Mouse (Mus musculus): ENCODE results near the gene Atp10b. TPM values are rescaled to one million over a fixed set of nuclear protein-coding genes. Genes with fewer than 3 reads are reported as not detected.

The Atp10b gene
- total and polyA plus RNA-seq, 3 experiments = not detected

DNA sequence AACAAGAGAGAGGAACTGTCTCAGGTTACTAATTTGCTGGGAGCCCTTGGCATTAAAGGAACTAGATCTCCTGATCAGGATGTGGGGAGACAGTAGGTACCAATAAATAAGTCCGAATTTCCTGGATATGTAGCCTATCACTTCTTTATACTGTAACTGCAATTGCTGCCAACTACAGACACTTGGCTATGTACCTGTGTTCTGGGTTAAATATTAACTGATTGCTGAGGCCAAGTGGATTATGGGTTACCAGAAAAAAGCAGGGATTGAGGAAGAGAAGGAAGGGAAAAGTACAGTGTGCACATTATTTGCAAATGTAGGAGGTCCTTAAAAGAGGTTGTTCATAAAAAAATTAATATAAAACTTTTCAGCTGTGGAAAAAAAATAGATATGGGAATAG, 1.3 kb upstream of the Atp10b start:
- dilution Hi-C loops (cut with MboI; ENCODE audit: extremely low pct_ligation_motif_present, extremely low pct_unique_long_range_greater_than_20kb, low sequenced_read_pairs) = no loop called here
- Histone ChIP-seq H3K27me3 (replicated peaks) (no peaks in the 10 kb centered on the region), H3K4me2 (ENCODE audit: insufficient read depth, low read depth, poor library complexity, severe bottlenecking) (no peak overlapping the region), H3K4me3 (replicated peaks in 1 of 3; ENCODE audit: low read depth in 2 of 3, low read length in 2 of 3, poor library complexity in 1 of 3) (no peak overlapping the region), H3K9me3 (replicated peaks; ENCODE audit: low read length) (no peaks in the 10 kb centered on the region), H3K4me1 (ENCODE audit: control insufficient read depth in 1 of 2, insufficient read depth in 2 of 2) (peaks cover 9 to 10% of the 10 kb centered on the region in 2 experiments), H3K9ac (ENCODE audit: insufficient read depth, low read depth) (no peak overlapping the region), H3K36me3 (replicated peaks in 1 of 2; ENCODE audit: control insufficient read depth in 1 of 2, insufficient read depth in 1 of 2, low read length in 1 of 2) (no peaks in the 10 kb centered on the region), H3K79me2 (replicated peaks; ENCODE audit: control insufficient read depth, extremely low read depth, insufficient read depth, poor library complexity, severe bottlenecking) (no peaks in the 10 kb centered on the region), H3K27ac (ENCODE audit: insufficient read depth, low read depth) (no peak overlapping the region)
- DNase-seq (ENCODE audit: extremely low read depth) = no peak
- in situ Hi-C loops (cut with MboI; ENCODE audit: low pct_ligation_motif_present, low pct_unique_long_range_greater_than_20kb, low sequenced_read_pairs) = no loop called here
- TF ChIP-seq MAZ (IDR thresholded peaks at IDR 0.05; ENCODE audit: low read depth, low read length) (no peak), JUND (conservative IDR thresholded peaks at IDR 0.05; ENCODE audit: low read depth, low read length) (no peak), JUN (IDR thresholded peaks at IDR 0.05; ENCODE audit: insufficient read depth, low read depth, low read length) (no peak), PAX5 (IDR thresholded peaks at IDR 0.05; ENCODE audit: low read length) (no peak), RAD21 (IDR thresholded peaks at IDR 0.05; ENCODE audit: low read depth, low read length) (no peak), USF2 (conservative IDR thresholded peaks at IDR 0.05; ENCODE audit: low read depth, low read length) (no peak), KAT2A (IDR thresholded peaks at IDR 0.05; ENCODE audit: insufficient replicate concordance, low read length) (no peak)

DNA sequence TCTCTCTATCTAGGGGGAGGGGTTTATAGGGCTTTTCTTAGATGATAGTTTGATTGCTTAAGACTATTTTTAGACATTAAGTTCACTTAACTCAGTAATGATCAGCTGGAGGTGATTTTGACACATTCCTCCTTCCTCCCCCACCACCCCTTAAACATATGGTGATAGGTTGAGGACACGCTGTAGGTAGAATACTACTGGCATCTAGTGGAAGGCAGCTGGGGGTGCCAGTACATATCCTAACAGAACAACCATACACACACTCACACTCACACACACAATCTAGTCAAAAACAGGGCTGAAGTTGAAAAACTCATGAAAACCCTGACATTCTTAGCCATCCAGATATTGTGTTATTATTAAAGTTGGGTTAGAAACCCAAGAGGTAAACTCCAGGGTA, 5.3 kb downstream of the Atp10b start:
- Histone ChIP-seq H3K79me2 (replicated peaks; ENCODE audit: control insufficient read depth, extremely low read depth, insufficient read depth, poor library complexity, severe bottlenecking) (no peaks in the 10 kb centered on the region), H3K4me2 (ENCODE audit: insufficient read depth, low read depth, poor library complexity, severe bottlenecking) (no peak overlapping the region), H3K36me3 (replicated peaks in 1 of 2; ENCODE audit: control insufficient read depth in 1 of 2, insufficient read depth in 1 of 2, low read length in 1 of 2) (no peaks in the 10 kb centered on the region), H3K4me3 (replicated peaks in 1 of 3; ENCODE audit: low read depth in 2 of 3, low read length in 2 of 3, poor library complexity in 1 of 3) (no peak overlapping the region), H3K4me1 (ENCODE audit: control insufficient read depth in 1 of 2, insufficient read depth in 2 of 2) (peaks cover 0 to 4% of the 10 kb centered on the region in 2 experiments; a peak in 2 of 4 replicates), H3K27ac (ENCODE audit: insufficient read depth, low read depth) (no peak overlapping the region), H3K27me3 (replicated peaks) (no peaks in the 10 kb centered on the region), H3K9ac (ENCODE audit: insufficient read depth, low read depth) (no peak overlapping the region), H3K9me3 (replicated peaks; ENCODE audit: low read length) (no peaks in the 10 kb centered on the region)
- dilution Hi-C loops (cut with MboI; ENCODE audit: extremely low pct_ligation_motif_present, extremely low pct_unique_long_range_greater_than_20kb, low sequenced_read_pairs) (no loop called here), in situ Hi-C loops (cut with MboI; ENCODE audit: low pct_ligation_motif_present, low pct_unique_long_range_greater_than_20kb, low sequenced_read_pairs) (no loop called here)
- TF ChIP-seq SMC3 (IDR thresholded peaks at IDR 0.05; ENCODE audit: low read depth, low read length) (peak; percentile 77), CTCF (conservative IDR thresholded peaks at IDR 0.05 in 1 of 2, IDR thresholded peaks at IDR 0.05 in 1 of 2; ENCODE audit: low read depth in 2 of 2, low read length in 2 of 2) (peak; percentile 6 to 66; a peak in 2 of 4 replicates), RAD21 (IDR thresholded peaks at IDR 0.05; ENCODE audit: low read depth, low read length) (peak; percentile 72), ZC3H11A (IDR thresholded peaks at IDR 0.05; ENCODE audit: low read depth, low read length) (no peak)
- no peak for DNase-seq (ENCODE audit: extremely low read depth)

- dilution Hi-C loops (cut with MboI; ENCODE audit: extremely low pct_ligation_motif_present, extremely low pct_unique_long_range_greater_than_20kb, low sequenced_read_pairs) = no loop called here
- H3K36me3 ChIP-seq (replicated peaks in 1 of 2; ENCODE audit: control insufficient read depth in 1 of 2, insufficient read depth in 1 of 2, low read length in 1 of 2) = no peaks in the 10 kb centered on the region
- H3K4me3 ChIP-seq (replicated peaks in 1 of 3; ENCODE audit: low read depth in 2 of 3, low read length in 2 of 3, poor library complexity in 1 of 3) = no peak overlapping the region
- H3K4me2 ChIP-seq (ENCODE audit: insufficient read depth, low read depth, poor library complexity, severe bottlenecking) = no peak overlapping the region
- TF ChIP-seq CHD1 (IDR thresholded peaks at IDR 0.05; ENCODE audit: low read depth, low read length) = no peak
- TF ChIP-seq USF1 (IDR thresholded peaks at IDR 0.05; ENCODE audit: low read depth, low read length) = no peak
- TF ChIP-seq UBTF (IDR thresholded peaks at IDR 0.05; ENCODE audit: low read depth, low read length) = no peak
- TF ChIP-seq E2F4 (IDR thresholded peaks at IDR 0.05; ENCODE audit: insufficient replicate concordance, low read depth, low read length) = no peak
- TF ChIP-seq BHLHE40 (IDR thresholded peaks at IDR 0.05; ENCODE audit: low read depth, low read length) = no peak
- TF ChIP-seq POLR2AphosphoS2 (IDR thresholded peaks at IDR 0.05; ENCODE audit: low read depth, low read length) = no peak
- no peak for TF ChIP-seq JUND (conservative IDR thresholded peaks at IDR 0.05; ENCODE audit: low read depth, low read length)
- TF ChIP-seq PAX5 (IDR thresholded peaks at IDR 0.05; ENCODE audit: low read length) = no peak
- no peak for TF ChIP-seq ZC3H11A (IDR thresholded peaks at IDR 0.05; ENCODE audit: low read depth, low read length)
- no peak for DNase-seq (ENCODE audit: extremely low read depth)
- in situ Hi-C loops (cut with MboI; ENCODE audit: low pct_ligation_motif_present, low pct_unique_long_range_greater_than_20kb, low sequenced_read_pairs) = no loop called here
- peaks cover 0 to 4% of the 10 kb centered on the region in 2 experiments; a peak in 2 of 4 replicates for H3K4me1 ChIP-seq (ENCODE audit: control insufficient read depth in 1 of 2, insufficient read depth in 2 of 2)
- no peaks in the 10 kb centered on the region for H3K27me3 ChIP-seq (replicated peaks)
- H3K27ac ChIP-seq (ENCODE audit: insufficient read depth, low read depth) = no peak overlapping the region
- H3K79me2 ChIP-seq (replicated peaks; ENCODE audit: control insufficient read depth, extremely low read depth, insufficient read depth, poor library complexity, severe bottlenecking) = no peaks in the 10 kb centered on the region
- H3K9ac ChIP-seq (ENCODE audit: insufficient read depth, low read depth) = no peak overlapping the region
- no peaks in the 10 kb centered on the region for H3K9me3 ChIP-seq (replicated peaks; ENCODE audit: low read length)
Observed at GRCm38 (mm10) chr11:43155417-43155816, 5.7 kb downstream of the Atp10b start.
